Mouse (Mus musculus): ENCODE measurements at regions not wholly inside any gene's neighbourhood (a gene's known extent, or its start where the extent isn't known, plus 50 kb on each side); places are given as distances from the start of the nearest gene placed in this dataset.

- ATAC-seq, result no peak
- no peak for DNase-seq (ENCODE audit: low spot score)
- no peaks in the 10 kb centered on the region for H3K27me3 ChIP-seq (replicated peaks; ENCODE audit: control insufficient read depth, insufficient read depth, low read length)
- H3K27ac ChIP-seq (ENCODE audit: low read depth, low read length), result no peak overlapping the region
- H3K4me3 ChIP-seq (ENCODE audit: low read depth, low read length), result no peak overlapping the region
- H3K9me3 ChIP-seq (replicated peaks; ENCODE audit: control insufficient read depth, low read length), result no peaks in the 10 kb centered on the region
- no peaks in the 10 kb centered on the region for H3K4me1 ChIP-seq (ENCODE audit: control insufficient read depth, insufficient read depth, low read length)
- no peak overlapping the region for H3K9ac ChIP-seq (ENCODE audit: low read length)
- no peak overlapping the region for H3K4me2 ChIP-seq (ENCODE audit: low read length)
- no peaks in the 10 kb centered on the region for H3K36me3 ChIP-seq (ENCODE audit: control insufficient read depth, insufficient read depth, low read length)
Measured at GRCm38 (mm10) chr9:61172421-61172820, 199.7 kb upstream of the Tle3 start.

GRCm38 (mm10) chr9:61173548-61173947, 198.6 kb upstream of the Tle3 start:
- ATAC-seq (no peak), DNase-seq (ENCODE audit: low spot score) (no peak)
- Histone ChIP-seq H3K27ac (ENCODE audit: low read depth, low read length) (no peak overlapping the region), H3K36me3 (ENCODE audit: control insufficient read depth, insufficient read depth, low read length) (no peaks in the 10 kb centered on the region), H3K4me3 (ENCODE audit: low read depth, low read length) (no peak overlapping the region), H3K4me1 (ENCODE audit: control insufficient read depth, insufficient read depth, low read length) (no peaks in the 10 kb centered on the region), H3K9me3 (replicated peaks; ENCODE audit: control insufficient read depth, low read length) (no peaks in the 10 kb centered on the region), H3K27me3 (replicated peaks; ENCODE audit: control insufficient read depth, insufficient read depth, low read length) (no peaks in the 10 kb centered on the region), H3K9ac (ENCODE audit: low read length) (no peak overlapping the region), H3K4me2 (ENCODE audit: low read length) (no peak overlapping the region)

GRCm38 (mm10) chr9:61175381-61175780, 196.8 kb upstream of the Tle3 start:
- H3K9ac ChIP-seq (ENCODE audit: low read length), result no peak overlapping the region
- DNase-seq (ENCODE audit: low spot score), result no peak
- no peaks in the 10 kb centered on the region for H3K4me1 ChIP-seq (ENCODE audit: control insufficient read depth, insufficient read depth, low read length)
- H3K27me3 ChIP-seq (replicated peaks; ENCODE audit: control insufficient read depth, insufficient read depth, low read length), result no peaks in the 10 kb centered on the region
- H3K9me3 ChIP-seq (replicated peaks; ENCODE audit: control insufficient read depth, low read length), result no peaks in the 10 kb centered on the region
- no peak overlapping the region for H3K4me2 ChIP-seq (ENCODE audit: low read length)
- 92% methylated on average over 2 of the region's 2 CpGs for WGBS
- no peak overlapping the region for H3K4me3 ChIP-seq (ENCODE audit: low read depth, low read length)
- H3K36me3 ChIP-seq (ENCODE audit: control insufficient read depth, insufficient read depth, low read length), result no peaks in the 10 kb centered on the region
- no peak for ATAC-seq
- H3K27ac ChIP-seq (ENCODE audit: low read depth, low read length), result no peak overlapping the region

GRCm38 (mm10) chr9:61176856-61177255, 195.3 kb upstream of the Tle3 start:
- DNase-seq (ENCODE audit: low spot score) (no peak), ATAC-seq (no peak)
- WGBS, result 97% methylated on average over 3 of the region's 3 CpGs
- Histone ChIP-seq H3K27ac (ENCODE audit: low read depth, low read length) (no peak overlapping the region), H3K36me3 (ENCODE audit: control insufficient read depth, insufficient read depth, low read length) (no peaks in the 10 kb centered on the region), H3K27me3 (replicated peaks; ENCODE audit: control insufficient read depth, insufficient read depth, low read length) (no peaks in the 10 kb centered on the region), H3K9me3 (replicated peaks; ENCODE audit: control insufficient read depth, low read length) (no peaks in the 10 kb centered on the region), H3K4me2 (ENCODE audit: low read length) (no peak overlapping the region), H3K4me1 (ENCODE audit: control insufficient read depth, insufficient read depth, low read length) (no peaks in the 10 kb centered on the region), H3K9ac (ENCODE audit: low read length) (no peak overlapping the region), H3K4me3 (ENCODE audit: low read depth, low read length) (no peak overlapping the region)

GRCm38 (mm10) chr9:61186541-61187420, 185.4 kb upstream of the Tle3 start:
- H3K4me3 ChIP-seq (ENCODE audit: low read depth, low read length), result no peak overlapping the region
- no peaks in the 10 kb centered on the region; the same call in 1 of the 2 replicates for H3K4me1 ChIP-seq (ENCODE audit: control insufficient read depth, insufficient read depth, low read length)
- no peaks in the 10 kb centered on the region for H3K27me3 ChIP-seq (replicated peaks; ENCODE audit: control insufficient read depth, insufficient read depth, low read length)
- WGBS, result 66% methylated on average over 8 of the region's 8 CpGs
- H3K27ac ChIP-seq (ENCODE audit: low read depth, low read length), result no peak overlapping the region
- H3K9ac ChIP-seq (ENCODE audit: low read length), result no peak overlapping the region
- H3K4me2 ChIP-seq (ENCODE audit: low read length), result no peak overlapping the region
- H3K9me3 ChIP-seq (replicated peaks; ENCODE audit: control insufficient read depth, low read length), result 0 out of 2 replicates have a peak, but pooled peaks cover 5% of the 10 kb centered on the region
- no peak for ATAC-seq
- no peaks in the 10 kb centered on the region for H3K36me3 ChIP-seq (ENCODE audit: control insufficient read depth, insufficient read depth, low read length)
- DNase-seq (ENCODE audit: low spot score), result no peak

GRCm38 (mm10) chr9:61187713-61188399, 184.3 kb upstream of the Tle3 start:
- DNase-seq (ENCODE audit: low spot score), result no peak
- Histone ChIP-seq H3K4me3 (ENCODE audit: low read depth, low read length) (no peak overlapping the region), H3K27ac (ENCODE audit: low read depth, low read length) (no peak overlapping the region), H3K27me3 (replicated peaks; ENCODE audit: control insufficient read depth, insufficient read depth, low read length) (no peaks in the 10 kb centered on the region), H3K4me2 (ENCODE audit: low read length) (no peak overlapping the region), H3K36me3 (ENCODE audit: control insufficient read depth, insufficient read depth, low read length) (no peaks in the 10 kb centered on the region), H3K9me3 (replicated peaks; ENCODE audit: control insufficient read depth, low read length) (0 out of 2 replicates have a peak, but pooled peaks cover 5% of the 10 kb centered on the region), H3K9ac (ENCODE audit: low read length) (no peak overlapping the region), H3K4me1 (ENCODE audit: control insufficient read depth, insufficient read depth, low read length) (no peaks in the 10 kb centered on the region; the same call in 1 of the 2 replicates)
- WGBS, result 49% methylated on average over 3 of the region's 3 CpGs
- ATAC-seq, result no peak

- WGBS, result 92% methylated on average over 8 of the region's 8 CpGs
- Histone ChIP-seq H3K4me2 (ENCODE audit: low read length) (no peak overlapping the region), H3K36me3 (ENCODE audit: control insufficient read depth, insufficient read depth, low read length) (no peaks in the 10 kb centered on the region), H3K9me3 (replicated peaks; ENCODE audit: control insufficient read depth, low read length) (0 out of 2 replicates have a peak, but pooled peaks cover 5% of the 10 kb centered on the region), H3K4me3 (ENCODE audit: low read depth, low read length) (no peak overlapping the region), H3K27ac (ENCODE audit: low read depth, low read length) (no peak overlapping the region), H3K4me1 (ENCODE audit: control insufficient read depth, insufficient read depth, low read length) (no peaks in the 10 kb centered on the region; the same call in 1 of the 2 replicates), H3K27me3 (replicated peaks; ENCODE audit: control insufficient read depth, insufficient read depth, low read length) (0 out of 2 replicates have a peak, but pooled peaks cover under 1% of the 10 kb centered on the region), H3K9ac (ENCODE audit: low read length) (no peak overlapping the region)
- no peak for ATAC-seq
- no peak for DNase-seq (ENCODE audit: low spot score)
Measured at GRCm38 (mm10) chr9:61189295-61189694, 182.9 kb upstream of the Tle3 start.

- Histone ChIP-seq H3K9me3 (replicated peaks; ENCODE audit: control insufficient read depth, low read length) (no peaks in the 10 kb centered on the region), H3K4me2 (ENCODE audit: low read length) (no peak overlapping the region), H3K4me1 (ENCODE audit: control insufficient read depth, insufficient read depth, low read length) (no peaks in the 10 kb centered on the region), H3K4me3 (ENCODE audit: low read depth, low read length) (no peak overlapping the region), H3K36me3 (ENCODE audit: control insufficient read depth, insufficient read depth, low read length) (no peaks in the 10 kb centered on the region), H3K27ac (ENCODE audit: low read depth, low read length) (no peak overlapping the region), H3K9ac (ENCODE audit: low read length) (no peak overlapping the region), H3K27me3 (replicated peaks; ENCODE audit: control insufficient read depth, insufficient read depth, low read length) (0 out of 2 replicates have a peak, but pooled peaks cover 3% of the 10 kb centered on the region)
- ATAC-seq, result no peak
- no peak for DNase-seq (ENCODE audit: low spot score)
- 11% methylated on average over 4 of the region's 4 CpGs for WGBS
Measured at GRCm38 (mm10) chr9:61199077-61199753, 173.0 kb upstream of the Tle3 start.
